Mouse (Mus musculus): ENCODE results near the gene A930033H14Rik. TPM values are rescaled to one million over a fixed set of nuclear protein-coding genes. Genes with fewer than 3 reads are reported as not detected.

Gene A930033H14Rik
- polyA plus RNA-seq, 1 experiment: 1.2 TPM

DNA sequence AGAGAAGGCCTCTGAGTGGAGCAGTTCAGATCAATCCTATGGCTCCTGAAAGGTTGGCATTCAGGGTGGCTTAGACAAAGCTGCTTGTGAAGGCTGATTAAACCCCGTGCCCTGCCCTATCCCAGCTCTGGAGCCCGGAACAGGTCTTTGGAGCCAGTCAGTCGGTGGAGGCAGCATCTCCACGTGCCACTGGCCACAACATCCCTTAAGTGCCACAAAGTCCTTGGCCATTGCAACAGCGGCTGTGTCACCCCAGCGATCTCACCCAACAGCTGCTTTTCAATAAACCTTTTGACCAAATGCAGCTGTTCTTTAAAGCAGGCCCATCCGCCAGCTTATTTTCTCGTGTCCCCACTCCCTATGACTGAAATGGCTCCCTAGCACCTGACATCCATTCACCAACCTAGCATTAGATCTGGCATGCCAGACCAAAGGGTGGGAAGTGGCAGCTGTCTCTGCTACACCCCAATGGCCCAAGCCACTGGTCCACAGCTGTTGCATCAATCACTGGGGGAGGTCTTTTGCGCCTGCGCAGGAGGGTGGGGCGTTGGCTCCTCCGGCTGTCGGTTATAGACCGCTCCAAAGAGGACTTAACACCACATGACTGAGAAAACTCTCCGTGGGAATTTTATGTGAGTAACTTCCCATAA is 4.8 kb downstream of the A930033H14Rik start:
- Histone ChIP-seq H3K4me1 (peaks cover 34% of the 10 kb centered on the region), H3K4me3 (replicated peaks) (no peak overlapping the region), H3K27me3 (replicated peaks) (peaks cover 2% of the 10 kb centered on the region), H3K9me3 (no peaks in the 10 kb centered on the region; the same call in 1 of the 2 replicates), H3K36me3 (replicated peaks; ENCODE audit: low read length) (peaks cover 14% of the 10 kb centered on the region)
- TF ChIP-seq FLI1 (IDR thresholded peaks at IDR 0.05; ENCODE audit: low read length) (no peak), GATA1 (IDR thresholded peaks at IDR 0.05; ENCODE audit: borderline replicate concordance, low read length) (no peak)

DNA sequence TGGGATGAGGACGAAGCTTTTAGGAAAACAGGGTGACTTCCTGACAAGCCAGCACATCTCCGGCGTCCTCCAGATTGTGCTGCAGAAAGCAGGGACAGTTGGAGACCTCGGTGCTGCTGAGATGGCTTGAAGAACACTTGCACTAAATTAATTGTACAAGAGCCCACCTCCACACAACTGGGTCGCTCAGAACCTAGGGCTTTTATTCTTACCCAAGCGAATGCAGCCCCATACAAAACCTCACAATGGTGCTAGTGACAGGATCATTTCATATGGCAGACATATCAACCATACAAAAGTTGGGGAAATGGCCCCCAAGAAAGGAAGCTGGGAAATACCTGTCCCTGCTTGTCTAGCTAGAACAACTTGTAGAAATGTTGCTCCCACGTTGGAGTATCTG is 5.4 kb downstream of the A930033H14Rik start:
- no peak overlapping the region for H3K4me3 ChIP-seq (replicated peaks)
- H3K36me3 ChIP-seq (replicated peaks; ENCODE audit: low read length): peaks cover 14% of the 10 kb centered on the region
- H3K4me1 ChIP-seq: peaks cover 34% of the 10 kb centered on the region
- H3K9me3 ChIP-seq: no peaks in the 10 kb centered on the region; the same call in 1 of the 2 replicates
- TF ChIP-seq GATA1 (IDR thresholded peaks at IDR 0.05; ENCODE audit: borderline replicate concordance, low read length): no peak
- no peak for TF ChIP-seq FLI1 (IDR thresholded peaks at IDR 0.05; ENCODE audit: low read length)
- peaks cover 2% of the 10 kb centered on the region for H3K27me3 ChIP-seq (replicated peaks)

DNA sequence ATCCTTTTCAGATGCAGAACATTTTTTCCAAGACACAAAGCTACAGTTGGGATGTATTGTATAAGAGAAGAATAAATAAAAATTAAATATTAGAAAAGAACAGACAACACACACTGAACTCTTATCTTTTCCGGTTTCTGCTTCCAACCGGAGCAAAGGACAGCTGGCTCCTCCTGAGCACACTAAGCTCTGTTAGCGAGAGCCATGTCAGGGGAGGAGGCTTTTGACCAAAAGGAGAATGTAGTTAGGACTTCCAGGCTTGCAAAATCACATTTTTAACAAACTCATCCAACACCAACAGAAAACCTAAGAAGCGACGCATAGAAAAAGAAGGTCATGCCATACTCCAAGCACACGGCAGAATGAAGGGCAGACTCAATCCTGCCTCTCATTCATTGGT is 6.8 kb downstream of the A930033H14Rik start:
- H3K4me3 ChIP-seq (replicated peaks): no peak overlapping the region
- H3K4me1 ChIP-seq: peaks cover 23% of the 10 kb centered on the region
- no peak for TF ChIP-seq FLI1 (IDR thresholded peaks at IDR 0.05; ENCODE audit: low read length)
- no peak for TF ChIP-seq GATA1 (IDR thresholded peaks at IDR 0.05; ENCODE audit: borderline replicate concordance, low read length)
- H3K9me3 ChIP-seq: no peaks in the 10 kb centered on the region; the same call in 1 of the 2 replicates
- peaks cover 2% of the 10 kb centered on the region for H3K27me3 ChIP-seq (replicated peaks)
- peaks cover 14% of the 10 kb centered on the region for H3K36me3 ChIP-seq (replicated peaks; ENCODE audit: low read length)

DNA sequence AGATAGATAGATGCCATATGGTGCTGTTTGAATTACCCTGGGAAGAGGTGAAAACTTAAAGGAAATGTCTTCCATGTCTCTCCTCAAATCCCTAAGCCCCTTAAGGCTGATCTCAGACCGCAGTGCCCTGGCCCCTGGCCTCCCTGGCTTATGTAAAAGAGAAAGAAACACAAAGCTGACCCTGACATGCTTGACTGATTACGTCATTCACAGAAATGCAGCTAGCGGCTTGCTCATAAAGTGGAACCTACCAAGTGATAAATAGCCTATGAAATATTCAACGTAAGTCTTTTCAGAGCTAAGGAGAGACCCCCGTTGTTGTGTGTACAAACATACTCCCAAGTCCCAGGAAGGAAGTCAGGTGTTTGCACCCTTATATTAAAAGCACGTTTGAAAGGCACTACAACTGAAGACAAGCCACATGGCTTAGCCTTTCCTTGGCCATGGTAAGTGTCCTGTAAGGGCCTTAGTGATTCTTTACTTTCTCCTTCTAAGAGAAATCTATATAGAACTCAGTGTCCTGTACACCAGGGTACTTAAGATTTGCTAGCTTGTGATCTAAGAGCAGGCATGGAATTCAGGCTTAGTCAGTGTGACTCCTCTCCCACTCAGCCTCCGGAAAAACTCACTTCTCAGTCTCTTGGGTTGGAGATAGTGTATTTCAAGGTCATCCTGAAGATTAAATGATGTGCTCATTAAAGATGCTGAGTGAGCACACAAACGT is 8.1 kb downstream of the A930033H14Rik start:
- no peaks in the 10 kb centered on the region; the same call in 1 of the 2 replicates for H3K9me3 ChIP-seq
- H3K27me3 ChIP-seq (replicated peaks): peaks cover 2% of the 10 kb centered on the region
- no peak overlapping the region for H3K4me3 ChIP-seq (replicated peaks)
- TF ChIP-seq FLI1 (IDR thresholded peaks at IDR 0.05; ENCODE audit: low read length) (no peak), GATA1 (IDR thresholded peaks at IDR 0.05; ENCODE audit: borderline replicate concordance, low read length) (no peak)
- peaks cover 16% of the 10 kb centered on the region for H3K4me1 ChIP-seq
- H3K36me3 ChIP-seq (replicated peaks; ENCODE audit: low read length): peaks cover 4% of the 10 kb centered on the region

DNA sequence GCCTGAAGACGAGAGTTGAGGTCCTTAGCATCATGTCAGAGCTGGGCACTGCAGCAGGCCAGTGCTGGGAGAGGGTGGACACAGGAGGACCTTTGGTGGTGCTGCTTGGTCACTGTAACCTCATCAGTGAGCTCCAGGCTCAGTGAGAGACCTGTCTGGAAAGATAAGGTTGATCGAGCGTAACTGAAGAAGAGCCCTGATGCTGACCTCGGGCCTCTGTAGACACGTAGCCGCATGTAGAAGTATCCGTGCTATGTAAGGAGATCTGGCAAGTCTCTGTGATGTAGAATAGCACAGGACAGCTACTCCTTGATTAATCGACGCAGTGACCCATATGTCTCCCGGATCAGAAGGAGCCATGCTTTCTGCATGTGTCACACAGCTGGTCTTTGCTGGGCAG is 19.2 kb downstream of the A930033H14Rik start:
- no peaks in the 10 kb centered on the region for H3K9me3 ChIP-seq
- peaks cover 10% of the 10 kb centered on the region for H3K4me1 ChIP-seq
- TF ChIP-seq FLI1 (IDR thresholded peaks at IDR 0.05; ENCODE audit: low read length) (no peak), GATA1 (IDR thresholded peaks at IDR 0.05; ENCODE audit: borderline replicate concordance, low read length) (no peak)
- peaks cover 11% of the 10 kb centered on the region for H3K27me3 ChIP-seq (replicated peaks)
- H3K4me3 ChIP-seq (replicated peaks): no peak overlapping the region
- H3K36me3 ChIP-seq (replicated peaks; ENCODE audit: low read length): no peaks in the 10 kb centered on the region

DNA sequence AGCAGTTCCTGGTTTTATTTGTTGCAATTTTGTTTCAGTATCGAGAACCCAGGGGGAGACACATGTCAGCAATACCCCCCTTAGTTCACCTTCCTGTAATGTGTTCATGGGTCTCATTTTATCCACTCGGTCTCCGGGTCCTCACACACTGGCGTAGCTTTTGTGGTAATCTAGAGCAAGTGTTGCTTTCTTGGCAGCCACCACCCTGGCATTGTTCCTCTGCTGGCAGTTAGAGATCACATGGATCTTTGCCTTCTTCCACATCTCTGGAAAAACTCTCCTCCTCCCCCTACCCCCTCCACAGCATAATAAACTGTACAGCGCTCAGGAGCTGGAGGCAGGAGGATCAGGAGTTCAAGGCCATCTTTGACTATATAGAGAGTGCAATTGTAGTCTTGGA is 20.6 kb downstream of the A930033H14Rik start:
- Histone ChIP-seq H3K4me1 (peaks cover 15% of the 10 kb centered on the region), H3K36me3 (replicated peaks; ENCODE audit: low read length) (no peaks in the 10 kb centered on the region), H3K4me3 (replicated peaks) (no peak overlapping the region), H3K9me3 (no peaks in the 10 kb centered on the region), H3K27me3 (replicated peaks) (peaks cover 18% of the 10 kb centered on the region)
- no peak for TF ChIP-seq GATA1 (IDR thresholded peaks at IDR 0.05; ENCODE audit: borderline replicate concordance, low read length)

DNA sequence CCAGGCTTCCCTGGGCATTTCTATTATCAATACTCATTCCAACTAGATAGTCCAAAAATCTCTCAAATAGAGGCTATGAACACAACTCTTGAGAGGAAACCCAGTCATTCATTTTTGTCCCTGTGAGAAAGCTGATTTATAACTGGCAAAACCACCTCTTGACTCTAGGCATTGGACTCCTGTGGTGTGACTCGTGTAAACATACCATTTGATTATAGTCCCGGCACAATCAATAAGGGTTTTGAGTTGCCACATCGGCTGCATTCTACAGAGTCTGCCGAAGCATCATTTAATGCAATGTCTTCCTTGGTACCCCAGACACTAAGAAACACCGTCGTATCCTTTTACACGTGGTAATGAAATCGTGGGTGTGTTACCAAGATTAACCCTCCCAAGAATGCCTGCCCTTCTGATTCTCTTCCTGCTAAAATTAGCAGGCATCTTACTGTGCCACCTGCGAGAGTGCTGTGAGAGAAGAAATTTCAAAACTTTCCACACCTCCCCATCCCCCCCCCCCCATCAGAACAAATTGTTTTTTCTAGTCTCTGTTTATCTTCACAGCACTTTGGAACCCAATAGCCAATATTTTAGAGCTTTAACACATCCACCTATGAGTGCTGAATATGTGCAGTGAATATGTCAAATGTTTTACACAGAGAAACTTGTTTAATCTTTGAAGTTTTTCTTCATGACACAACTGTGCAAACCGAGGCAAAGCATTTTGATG is 22.3 kb downstream of the A930033H14Rik start:
- no peak for TF ChIP-seq GATA1 (IDR thresholded peaks at IDR 0.05; ENCODE audit: borderline replicate concordance, low read length)
- TF ChIP-seq FLI1 (IDR thresholded peaks at IDR 0.05; ENCODE audit: low read length): no peak
- H3K36me3 ChIP-seq (replicated peaks; ENCODE audit: low read length): no peaks in the 10 kb centered on the region
- no peak overlapping the region for H3K4me3 ChIP-seq (replicated peaks)
- H3K4me1 ChIP-seq: peaks cover 9% of the 10 kb centered on the region
- peaks cover 18% of the 10 kb centered on the region for H3K27me3 ChIP-seq (replicated peaks)
- no peaks in the 10 kb centered on the region for H3K9me3 ChIP-seq

DNA sequence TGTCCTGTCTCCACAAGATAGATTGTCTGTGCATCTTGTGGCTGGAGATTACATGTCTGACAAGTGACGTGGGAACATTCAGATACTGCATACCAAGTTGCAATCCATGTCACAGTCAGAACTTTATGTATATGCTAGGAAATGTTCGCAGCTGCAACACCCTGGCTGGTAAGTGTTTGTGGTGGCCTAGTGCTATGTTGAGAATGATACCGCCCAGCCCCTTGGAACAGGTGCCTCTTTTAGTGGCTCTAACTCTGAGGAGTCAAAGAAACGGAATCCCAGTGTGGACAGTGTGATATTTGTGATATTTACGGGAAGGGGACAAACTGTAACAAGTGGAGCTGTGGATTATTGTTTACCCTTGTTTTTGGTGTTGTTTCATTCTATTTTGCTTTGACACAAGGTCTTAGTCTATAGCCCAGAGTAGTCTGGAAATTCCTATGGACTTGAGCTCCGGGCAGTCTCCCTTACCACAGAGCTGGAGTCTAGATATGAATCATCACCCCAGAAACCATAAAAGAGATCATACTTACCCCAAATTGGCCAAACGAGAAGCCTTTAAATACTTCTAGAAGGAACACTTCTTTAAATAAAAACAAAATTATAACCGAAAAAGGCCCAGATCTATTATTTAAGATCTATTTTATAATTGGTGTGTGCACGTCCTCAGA is 25.0 kb downstream of the A930033H14Rik start:
- H3K4me3 ChIP-seq (replicated peaks): no peak overlapping the region
- no peaks in the 10 kb centered on the region for H3K36me3 ChIP-seq (replicated peaks; ENCODE audit: low read length)
- H3K9me3 ChIP-seq: peaks cover 19% of the 10 kb centered on the region
- H3K27me3 ChIP-seq (replicated peaks): peaks cover 25% of the 10 kb centered on the region
- peaks cover 5% of the 10 kb centered on the region; the same call in 1 of the 2 replicates for H3K4me1 ChIP-seq
- TF ChIP-seq GATA1 (IDR thresholded peaks at IDR 0.05; ENCODE audit: borderline replicate concordance, low read length): no peak
